Mouse (Mus musculus) kidney, adult 2 months (tissue): ENCODE measurements around the gene Rai14.

Experiments used
- CTCF ChIP-seq: fragments of 200-500 bp; conservative IDR thresholded peaks from 2 replicates; pipeline ENCODE4 v1.5.1; 2011; ENCODE audit warnings: low read depth, mild to moderate bottlenecking, control low read depth, low read length, moderate library complexity, mixed read lengths; ENCODE audit not compliant: insufficient read depth, insufficient read length
- POLR2A ChIP-seq: fragments of 200-500 bp; IDR thresholded peaks from one replicate; pipeline ENCODE4 v1.6.1; 2011; ENCODE audit warnings: low read depth, low read length, control low read depth

GRCm38 (mm10) chr15:10619678-10620077, 94.7 kb downstream of the Rai14 start:
- TF ChIP-seq POLR2A, result no peak
- no peak for TF ChIP-seq CTCF
